Mouse (Mus musculus) left cerebral cortex, postnatal 10 days (tissue): ENCODE data around the gene Ttc27. TPM values are rescaled to one million over a fixed set of nuclear protein-coding genes. Genes with fewer than 3 reads are reported as not detected.

ENCODE experiments used
- DNase-seq, 2 experiments: peaks; one replicate each; pipeline ENCODE4 v3.0.0; 2021 to 2022; ENCODE audit warnings: low spot score in 2 of 2, mixed read lengths in 1 of 2; ENCODE audit errors: extremely low spot score in 1 of 2
- intact Hi-C: fragments of 180-260 bp; cut with DNase I; formaldehyde crosslinking; loops from one replicate; pipeline ENCODE4 v1.15.1; 2025
- total RNA-seq, 2 experiments: library from RNA; stranded (reverse); gene quantifications; 2 replicates each; pipeline ENCODE4 v1.2.3; 2021

Gene Ttc27
- total RNA-seq, 2 experiments from 2014 or later: 28.9 to 33.5 TPM

DNA sequence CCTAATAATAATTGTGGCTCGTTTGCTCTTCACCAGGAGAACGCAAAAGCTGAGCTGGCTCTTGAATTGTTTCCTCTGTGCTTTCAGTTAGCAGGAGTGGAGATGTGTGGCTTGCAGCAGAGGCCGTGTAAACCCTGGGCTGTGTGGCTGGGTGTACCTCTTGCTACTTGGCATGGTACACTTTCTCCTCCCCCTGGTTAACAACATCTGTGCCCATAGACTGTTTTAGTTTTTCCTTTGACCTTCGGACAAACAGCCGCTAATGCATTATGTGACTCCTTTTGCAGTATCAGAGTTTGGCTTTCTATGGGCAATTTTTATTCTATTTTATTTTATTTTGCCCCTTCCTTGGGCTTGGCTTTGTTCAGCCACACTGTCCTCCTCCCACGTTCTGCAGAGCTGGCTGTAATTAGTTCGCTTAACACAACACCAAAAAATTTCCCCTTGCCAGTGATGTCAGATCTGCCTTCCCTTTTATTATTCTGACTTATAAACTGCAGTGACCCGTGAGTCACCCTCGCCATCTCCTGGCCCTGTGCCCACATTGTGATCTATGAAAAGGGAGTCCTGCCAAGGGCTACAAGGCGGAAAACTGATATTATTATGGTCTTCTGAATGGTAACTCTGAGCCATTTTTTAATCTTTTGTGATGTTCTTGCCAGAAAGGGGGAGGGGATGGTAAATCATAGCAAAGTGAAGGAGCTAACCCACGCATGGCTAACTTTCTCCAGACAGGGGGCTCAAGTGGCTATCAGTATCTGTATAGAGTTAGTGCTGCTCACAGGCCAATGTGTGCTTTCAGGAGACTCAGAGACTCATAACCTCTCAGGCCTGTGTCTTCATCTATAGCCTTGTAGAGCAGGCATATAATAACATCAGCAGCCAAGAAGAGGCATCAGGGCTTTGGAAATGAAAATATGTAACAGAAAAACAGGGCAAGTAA lies 149.3 kb downstream of the Ttc27 start:
- intact Hi-C loops: no loop called here
- DNase-seq: peak in 1 of 2 experiments; percentile 68

DNA sequence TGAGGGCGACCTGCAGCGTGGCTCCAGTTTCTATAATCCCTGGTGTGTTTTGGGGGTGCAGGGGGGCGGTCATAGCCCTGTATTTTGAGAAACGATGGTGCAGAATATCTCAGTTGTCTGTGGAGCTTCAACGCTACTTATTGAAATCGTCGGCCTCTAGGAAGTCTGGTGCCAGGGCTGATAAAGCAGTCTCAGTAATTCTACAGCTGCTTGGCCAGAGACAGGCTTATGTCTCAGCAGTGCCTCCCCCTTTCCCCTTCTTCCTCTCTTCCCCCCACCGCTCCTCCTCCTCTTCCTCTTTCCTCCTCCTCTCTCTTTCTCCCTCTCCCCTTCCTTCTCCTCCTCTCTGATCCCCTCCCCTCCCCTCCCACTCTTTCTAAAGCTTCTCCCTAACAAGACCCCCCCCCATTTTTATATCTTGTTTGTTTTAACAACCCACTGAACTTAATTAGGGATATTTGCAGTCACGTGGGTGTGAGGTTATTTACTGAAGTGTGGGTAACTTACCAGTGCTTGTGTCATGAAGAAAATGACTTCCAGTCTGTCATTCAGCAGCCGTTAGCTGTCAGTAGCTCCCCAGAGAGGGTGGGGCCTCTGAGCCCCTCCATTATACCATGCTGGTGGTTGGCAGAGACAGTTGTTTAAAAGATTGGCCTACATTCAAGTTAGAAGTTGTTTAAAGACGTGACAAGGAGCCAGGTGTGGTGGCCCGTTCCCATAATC lies 150.8 kb downstream of the Ttc27 start:
- DNase-seq: no peak
- intact Hi-C loops: no loop called here

DNA sequence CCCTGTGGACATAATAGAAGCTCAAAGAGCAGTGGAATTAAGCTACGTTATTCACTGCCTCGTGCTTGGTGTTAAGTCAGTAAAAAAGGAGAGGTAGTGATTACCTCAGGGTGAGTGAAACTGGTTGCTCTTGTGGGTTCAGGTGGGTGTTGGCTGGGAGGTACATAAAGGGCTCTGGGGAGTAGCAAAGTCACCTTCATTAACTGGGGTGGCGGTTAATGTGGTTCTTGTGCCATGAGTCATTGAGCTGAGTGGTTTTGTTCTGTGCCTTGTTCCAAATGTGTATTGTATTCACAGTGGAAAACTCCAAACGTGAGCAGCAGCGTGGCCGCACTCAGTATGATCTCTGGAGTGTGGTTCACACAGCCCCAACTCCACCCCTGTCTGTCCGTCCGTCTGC lies 152.0 kb downstream of the Ttc27 start:
- intact Hi-C loops: no loop called here
- DNase-seq: no peak

DNA sequence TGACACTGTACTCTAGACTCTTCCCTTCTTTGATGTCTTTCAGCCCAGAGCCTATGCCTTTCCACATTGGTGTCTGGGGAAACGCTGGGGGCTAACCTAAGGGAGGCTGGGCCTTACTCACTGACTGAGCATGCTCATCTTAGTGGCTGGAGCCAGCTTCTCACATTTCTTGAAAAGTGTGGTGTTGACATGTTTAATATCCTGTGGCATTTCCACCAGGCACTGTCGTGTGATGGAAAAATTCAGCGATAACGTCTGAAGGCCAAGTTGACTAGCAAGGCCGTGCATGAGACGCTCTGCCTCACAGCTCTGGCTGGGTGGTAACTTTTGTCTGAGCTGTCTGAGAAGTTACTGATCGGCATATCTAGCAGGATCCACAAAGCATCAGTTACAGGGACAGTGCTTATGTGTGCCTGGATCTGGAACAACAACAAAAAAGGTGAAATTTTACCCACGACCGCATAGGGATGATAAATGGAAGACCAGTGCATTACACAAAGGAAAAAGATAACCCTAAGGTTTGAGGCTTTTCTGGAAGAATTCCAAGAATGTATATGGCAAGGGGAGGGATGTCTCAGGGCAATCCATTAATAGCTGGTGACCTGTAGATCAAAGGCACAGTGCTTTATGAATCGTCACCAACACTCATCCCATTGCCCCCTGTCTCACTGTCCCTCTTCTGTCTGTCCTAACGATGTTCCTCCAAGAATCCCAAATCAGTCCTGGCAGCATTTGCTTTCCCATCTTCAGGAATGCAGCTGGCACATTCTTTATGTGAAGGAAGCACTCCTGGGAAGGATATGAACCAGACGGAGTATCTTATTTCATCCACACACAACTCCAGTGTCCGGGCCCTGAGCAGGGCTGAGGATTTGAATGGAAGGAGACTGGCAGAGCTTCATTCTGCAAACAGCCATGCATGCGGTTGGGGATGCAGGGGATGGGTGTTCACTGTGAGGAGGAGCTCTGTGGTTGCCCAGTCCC lies 152.9 kb downstream of the Ttc27 start:
- intact Hi-C loops: no loop called here
- no peak for DNase-seq

DNA sequence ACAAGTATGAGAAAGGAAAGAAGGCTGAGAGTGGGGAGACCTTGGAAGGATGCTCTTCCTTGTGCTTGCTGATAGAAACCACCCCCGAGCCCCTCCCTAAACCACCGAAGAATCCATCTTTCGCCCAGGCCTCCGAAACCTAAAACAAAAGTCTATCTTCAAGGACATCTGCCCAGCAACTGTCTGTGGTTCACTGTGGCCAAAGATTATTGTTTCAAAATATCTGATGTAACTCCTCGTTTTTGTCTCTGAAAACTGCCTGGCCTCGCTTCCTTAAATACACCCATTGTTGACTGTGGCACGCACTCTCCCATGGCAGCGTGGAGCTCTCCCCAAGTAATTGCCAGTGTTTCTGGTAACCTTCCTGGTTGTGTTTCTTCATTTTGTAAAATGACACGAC lies 155.0 kb downstream of the Ttc27 start:
- no peak for DNase-seq
- intact Hi-C loops: no loop called here

DNA sequence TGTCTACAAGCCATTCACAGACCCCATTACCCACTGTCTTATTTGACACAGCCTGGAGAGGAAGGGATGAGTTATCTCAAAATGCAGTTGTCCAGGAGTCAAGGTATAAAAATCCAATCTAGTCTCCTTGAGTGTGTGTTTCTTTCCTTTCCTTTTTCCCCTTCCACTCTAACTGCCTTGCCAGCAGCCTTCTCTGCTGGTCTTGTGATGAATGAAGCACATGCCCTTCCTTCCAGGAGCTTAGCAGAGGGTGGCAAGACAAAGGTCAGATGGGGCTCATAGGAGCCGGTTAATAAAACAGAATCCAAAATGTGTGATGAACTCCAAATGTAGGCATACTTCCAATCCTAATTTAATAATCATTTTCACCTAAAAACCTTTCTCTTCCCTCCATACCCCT lies 156.2 kb downstream of the Ttc27 start:
- intact Hi-C loops: no loop called here
- no peak for DNase-seq

DNA sequence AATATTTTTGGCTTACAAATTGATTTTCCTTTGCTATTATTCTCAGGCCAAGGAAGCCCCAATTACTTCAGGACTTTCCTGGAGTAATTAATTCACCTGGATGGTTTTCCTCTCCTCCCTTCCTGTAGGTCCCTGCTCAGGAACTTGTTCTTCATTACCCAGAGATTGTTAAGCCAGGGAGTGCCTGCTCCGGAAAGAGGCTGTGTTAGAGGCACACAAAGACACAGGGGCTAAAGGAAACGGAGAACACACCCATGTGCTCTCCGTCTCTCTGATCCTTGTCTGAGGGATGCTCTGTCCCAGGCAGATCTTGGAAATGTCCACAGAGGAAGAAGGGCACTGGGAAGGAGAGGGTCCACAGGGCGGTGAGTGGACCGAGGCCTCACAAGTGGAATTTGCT lies 158.2 kb downstream of the Ttc27 start:
- no peak for DNase-seq
- intact Hi-C loops: no loop called here

DNA sequence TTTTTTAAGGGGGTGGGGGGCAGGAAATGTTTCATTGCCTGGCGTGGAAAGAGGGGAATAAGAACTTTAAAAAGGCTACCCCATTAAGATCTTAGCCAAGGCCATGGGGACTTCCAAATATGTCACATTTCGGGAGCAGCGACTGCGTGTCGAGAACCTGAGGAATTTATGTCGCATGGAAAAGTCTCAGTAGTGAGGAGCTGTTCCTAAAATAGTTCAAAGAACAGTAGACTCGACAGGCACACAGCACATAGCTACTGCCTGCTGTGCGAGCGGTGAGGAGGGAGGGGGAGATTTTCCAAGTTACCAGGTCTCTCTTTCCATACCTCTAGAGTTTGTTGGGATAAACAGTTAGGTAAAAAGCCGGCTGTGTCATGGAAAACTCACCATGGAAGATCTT lies 159.4 kb downstream of the Ttc27 start:
- DNase-seq: no peak
- intact Hi-C loops: no loop called here

DNA sequence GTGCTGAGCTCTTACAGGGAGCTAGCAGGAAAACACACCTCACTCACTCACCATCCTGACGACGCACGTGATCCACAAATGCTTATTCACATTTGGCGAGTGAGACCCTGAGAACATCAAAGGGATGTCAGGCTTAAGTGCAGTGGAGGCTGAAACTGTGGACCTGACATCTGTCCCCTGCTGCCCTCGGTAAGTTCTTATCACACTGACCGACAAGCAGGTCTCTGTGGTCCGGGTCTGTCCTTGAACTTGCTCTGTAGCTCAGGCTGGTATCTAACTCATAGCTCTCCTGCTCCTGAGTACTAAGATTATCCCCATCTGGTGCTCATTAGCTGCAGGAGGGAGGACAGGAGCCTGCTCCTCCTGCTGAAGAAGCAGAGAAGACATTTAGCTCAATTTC lies 162.2 kb downstream of the Ttc27 start:
- intact Hi-C loops: no loop called here
- DNase-seq: no peak

DNA sequence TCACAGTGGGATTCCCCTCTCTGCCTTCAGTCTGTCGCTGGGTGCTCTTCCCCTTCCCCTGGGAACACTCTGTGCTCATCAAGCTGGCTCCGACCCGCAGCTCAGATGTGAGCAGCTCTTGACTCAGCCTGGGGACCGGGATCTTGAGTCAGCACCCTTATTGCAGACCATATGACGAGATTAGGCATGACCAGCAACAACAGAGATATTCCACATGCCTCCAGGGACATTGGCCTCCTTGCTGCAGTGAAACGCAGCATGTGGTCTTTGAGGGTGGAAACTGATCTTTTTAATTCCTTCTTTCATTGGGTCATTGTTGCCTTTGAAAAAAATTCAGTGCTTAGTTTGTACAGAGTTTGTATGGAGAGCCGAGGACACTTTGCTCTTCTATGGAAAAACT lies 169.5 kb downstream of the Ttc27 start:
- no peak for DNase-seq
- intact Hi-C loops: no loop called here

DNA sequence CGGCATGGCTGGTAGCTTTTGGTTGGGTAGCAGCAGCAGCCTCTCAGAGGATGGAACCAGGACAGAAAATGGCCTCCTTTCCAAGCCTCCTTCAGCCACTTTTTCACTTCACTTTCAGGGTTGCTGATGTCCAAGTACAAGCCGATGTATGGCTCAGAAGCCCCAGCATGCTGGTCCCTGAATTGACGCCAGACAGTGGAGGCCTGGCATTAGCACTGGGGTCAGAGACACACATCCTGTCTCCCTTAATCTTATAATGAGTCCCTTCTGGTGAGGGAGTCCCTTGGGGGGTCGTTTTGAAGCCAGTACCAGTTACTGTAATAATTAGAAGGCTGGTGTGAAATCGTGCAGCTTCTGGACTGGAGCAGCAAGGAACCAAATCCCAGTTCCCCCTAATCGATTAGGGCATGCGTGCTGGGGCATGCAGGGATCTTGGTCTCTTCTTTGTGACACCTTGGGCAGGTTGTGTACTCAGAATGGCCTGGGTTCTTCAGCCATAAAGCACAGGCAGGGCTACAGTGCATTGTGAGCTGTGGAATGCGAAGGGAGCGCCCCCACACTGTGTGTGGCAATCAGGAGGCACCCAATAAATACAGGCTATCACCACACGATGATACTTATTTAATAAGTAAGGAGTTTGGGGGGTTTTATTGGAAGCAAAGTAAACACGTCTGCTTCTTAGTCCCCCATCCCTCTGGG lies 171.5 kb downstream of the Ttc27 start:
- intact Hi-C loops: no loop called here
- DNase-seq: no peak

DNA sequence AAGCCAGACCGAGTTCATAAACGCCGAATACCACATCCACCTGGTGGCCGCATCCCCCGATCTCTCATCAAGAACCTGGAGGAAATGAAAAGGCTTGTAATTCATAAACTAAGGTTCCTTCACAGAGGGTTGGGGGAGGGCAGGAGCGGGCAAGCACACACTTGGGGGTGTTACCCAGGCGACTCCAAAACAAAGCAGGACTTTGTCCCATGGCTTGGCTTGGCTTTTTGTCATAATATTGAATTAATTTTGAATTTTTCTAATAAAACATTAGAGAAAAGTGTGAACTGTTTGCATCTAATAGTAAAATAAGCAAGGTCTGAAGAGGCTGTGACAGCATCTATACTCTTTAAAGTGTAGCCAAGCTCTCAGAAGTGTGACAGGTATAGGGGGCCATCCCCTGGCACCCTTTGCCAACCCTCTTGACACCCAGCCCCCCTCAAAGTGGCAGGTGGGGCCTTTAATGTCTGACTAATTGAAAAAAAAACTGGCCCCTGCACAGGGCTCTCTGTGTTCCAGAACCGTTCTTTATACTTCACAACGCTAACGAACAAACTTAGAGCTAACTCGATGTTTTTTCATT lies 172.1 kb downstream of the Ttc27 start:
- intact Hi-C loops: no loop called here
- DNase-seq: no peak

DNA sequence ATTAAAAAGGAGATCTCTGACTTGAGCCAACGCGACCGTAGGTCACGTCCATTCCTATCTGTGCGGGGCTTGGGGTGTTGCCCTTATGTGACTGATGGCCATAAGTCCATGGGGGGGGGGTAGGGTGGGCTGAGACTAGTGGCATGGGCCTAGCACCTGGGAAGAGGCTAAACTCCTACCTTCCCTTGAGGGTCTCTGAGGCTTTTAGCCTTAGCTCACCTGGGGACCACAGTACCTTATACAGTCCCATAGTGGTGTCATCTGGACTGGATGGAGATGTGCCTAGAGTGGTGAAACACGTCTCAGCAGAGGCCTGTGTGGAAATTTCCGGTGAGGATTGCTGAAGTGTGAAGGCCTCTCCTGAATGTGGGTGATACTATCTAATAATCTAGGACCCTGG lies 184.9 kb downstream of the Ttc27 start:
- no peak for DNase-seq
- intact Hi-C loops: no loop called here

DNA sequence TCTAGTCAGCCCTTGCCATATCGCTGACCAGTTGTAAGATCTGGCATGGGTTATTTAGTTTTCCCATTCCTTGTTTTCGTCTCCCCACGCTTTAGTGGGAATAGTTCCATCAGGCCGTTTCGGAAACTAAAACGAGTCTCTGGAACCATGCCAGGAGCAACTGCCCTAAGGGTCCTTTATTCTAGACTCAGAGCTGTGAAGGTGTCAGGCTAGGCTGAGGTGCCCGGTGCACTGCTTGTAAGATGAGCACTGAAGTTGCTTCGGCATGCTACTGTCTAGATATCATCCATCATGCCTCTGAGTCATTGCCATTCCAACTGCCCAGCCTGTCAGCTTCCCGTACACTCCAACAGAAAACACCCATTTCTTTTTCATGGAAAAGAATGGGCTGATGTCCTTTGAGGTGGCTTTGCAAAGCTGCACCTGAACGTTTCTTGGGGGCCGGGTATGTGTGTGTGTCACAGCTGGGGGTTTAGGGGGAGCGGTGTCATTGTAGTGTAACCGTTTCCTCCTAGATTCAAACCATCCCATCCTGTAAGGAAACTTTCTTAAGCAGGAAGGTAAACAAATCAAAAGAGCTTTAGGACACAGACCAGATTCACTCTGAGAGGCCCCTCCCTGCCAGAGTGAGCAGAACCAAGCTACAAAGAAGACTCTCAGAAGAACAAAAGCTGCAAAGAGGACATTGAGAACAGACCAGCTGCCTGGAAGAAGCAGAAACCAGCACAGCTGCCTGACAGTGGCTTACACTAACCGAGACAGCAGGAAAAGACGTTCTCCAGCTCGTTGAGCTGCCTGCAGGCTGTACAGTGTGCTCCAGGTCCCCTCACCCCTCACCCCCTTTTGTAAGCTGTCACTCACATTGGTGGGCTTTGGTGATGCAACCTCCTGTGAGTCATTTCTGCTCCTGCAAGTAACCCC lies 186.1 kb downstream of the Ttc27 start:
- intact Hi-C loops: no loop called here
- DNase-seq: no peak

DNA sequence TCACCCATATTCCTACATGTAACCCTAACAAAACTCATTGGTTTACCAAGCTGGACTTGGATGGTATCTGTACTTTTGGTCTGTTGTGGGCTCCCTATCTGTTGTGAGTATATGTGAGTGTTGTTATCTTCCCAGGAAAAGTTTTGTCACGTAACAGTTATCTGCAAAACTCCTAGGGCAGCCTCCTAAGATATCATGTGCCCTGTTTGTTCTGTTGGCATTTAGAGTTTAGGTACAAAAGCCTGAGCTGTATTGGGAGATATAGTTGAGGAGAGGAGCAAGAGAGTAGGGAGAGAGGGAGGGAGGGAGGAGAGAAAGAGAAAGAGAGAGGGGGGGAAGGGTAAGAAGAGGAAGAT lies 186.8 kb downstream of the Ttc27 start:
- intact Hi-C loops: no loop called here
- DNase-seq: no peak

DNA sequence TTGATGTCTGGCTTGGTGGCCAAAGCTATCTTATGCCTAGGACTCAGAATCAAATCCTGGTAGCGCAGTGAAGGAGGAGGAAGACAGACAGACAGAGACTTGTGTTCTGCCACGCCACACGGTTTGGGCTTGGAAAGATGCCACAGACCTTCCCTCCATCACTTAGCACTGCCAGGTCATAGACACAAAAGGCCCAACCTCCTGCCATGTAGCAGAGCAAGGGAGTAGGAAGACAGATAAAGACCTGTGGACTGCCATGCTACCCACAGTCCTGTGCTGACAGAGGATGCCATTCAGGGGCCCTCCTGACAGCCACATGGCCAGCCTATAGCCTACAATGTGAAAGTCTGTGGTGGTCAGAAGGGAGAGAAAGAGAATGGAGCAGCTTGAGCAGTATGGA lies 187.4 kb downstream of the Ttc27 start:
- no peak for DNase-seq
- intact Hi-C loops: no loop called here

DNA sequence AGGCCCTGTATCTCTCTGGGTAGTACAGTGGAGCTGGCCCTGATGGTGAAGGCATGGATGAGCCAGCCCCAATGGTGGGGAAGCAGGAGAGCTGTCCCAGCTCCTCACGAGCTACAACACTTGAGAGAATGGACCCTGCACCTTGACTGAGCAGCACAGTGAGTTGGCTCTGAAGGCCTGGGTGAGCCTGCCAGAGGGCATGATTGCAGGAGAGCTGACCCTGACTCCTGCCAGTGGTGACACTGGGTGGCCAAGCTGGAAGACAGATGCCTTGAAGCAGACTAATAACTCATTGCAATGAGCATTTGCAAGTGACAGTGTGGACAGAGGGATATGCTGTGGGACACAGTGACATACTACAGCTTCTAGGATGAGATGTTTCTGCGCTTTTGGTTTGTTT lies 195.5 kb downstream of the Ttc27 start:
- no peak for DNase-seq
- intact Hi-C loops: no loop called here
